Mouse (Mus musculus) stomach, postnatal 0 days (tissue): Measurements from ENCODE around the gene Safb.

Experiments used
- CTCF ChIP-seq: IDR thresholded peaks from 2 replicates; pipeline ENCODE4 v1.5.1; 2016; ENCODE audit warnings: antibody characterized with exemption, low read depth, mild to moderate bottlenecking, moderate library complexity
- EP300 ChIP-seq: optimal IDR thresholded peaks from 2 replicates; pipeline ENCODE3; 2016; ENCODE audit warnings: antibody characterized with exemption

DNA sequence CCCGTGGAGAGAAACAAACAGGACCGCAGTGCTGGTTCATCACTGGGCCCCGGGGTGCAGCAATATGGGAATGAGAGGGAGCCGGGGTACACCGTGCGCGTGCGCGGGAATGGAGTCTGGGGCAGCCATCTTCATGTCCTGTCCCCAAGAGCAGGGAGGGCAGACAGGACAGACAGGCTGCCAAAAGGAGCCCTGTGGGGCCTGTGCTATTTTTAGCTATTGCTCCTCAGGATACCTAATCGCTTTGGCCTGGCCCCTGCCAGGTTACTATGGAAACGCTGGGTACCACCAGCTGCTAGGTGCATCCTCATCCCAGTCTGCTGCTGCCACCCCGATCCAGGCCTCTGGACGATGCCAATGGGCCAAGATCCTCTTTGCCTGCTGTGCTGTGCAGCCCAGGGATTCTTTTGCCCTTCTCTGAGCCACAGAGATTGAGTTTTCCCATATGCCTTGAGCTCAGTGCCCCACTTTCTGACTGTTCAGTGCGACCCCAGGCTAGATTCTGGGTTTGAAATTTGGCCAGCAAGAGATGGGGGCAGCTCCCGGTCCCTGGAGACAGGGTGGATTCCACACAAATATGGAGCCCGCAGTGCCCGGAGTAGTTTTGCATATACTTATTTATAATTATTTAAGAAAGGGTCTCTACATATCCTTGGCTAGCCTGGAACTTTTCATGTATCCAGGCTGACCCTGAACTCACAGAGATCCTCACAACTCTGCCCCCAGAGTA, 37.3 kb upstream of the Safb start:
- TF ChIP-seq CTCF (no peak), EP300 (no peak)
